Mouse (Mus musculus): ENCODE data around the gene Ccdc130. TPM values are rescaled to one million over a fixed set of nuclear protein-coding genes. Genes with fewer than 3 reads are reported as not detected.

Ccdc130 gene
- total RNA-seq, 2 experiments from 2014 or later = 23.1 to 28.2 TPM

GRCm38 (mm10) chr8:84208381-84209380 lies 61.5 kb downstream of the Ccdc130 start:
- DNase-seq (ENCODE audit: low spot score in 2 of 2) = no peak
- intact Hi-C loops (cut with DNase I) = no loop called here

GRCm38 (mm10) chr8:84207811-84208210 lies 62.4 kb downstream of the Ccdc130 start:
- DNase-seq (ENCODE audit: low spot score in 2 of 2) = no peak
- intact Hi-C loops (cut with DNase I) = no loop called here

Small RNAs within 50 kb of the gene (microRNA-seq; reads per million reads assigned to microRNA genes)
- 6,522 reads per million, percentile 93 among the genes with 10 or more reads in this experiment for gene Mir23a
- gene Mir24-2 = not detected
- 207 reads per million, percentile 63 among the genes with 10 or more reads in this experiment for gene Mir27a
- not detected for gene Mir3074-2

Other genes starting within 250 kb of the Ccdc130 start
- 1 to 10 TPM; 1.7 to 2.7 TPM for gene Palm3, start 248.9 kb downstream of the Ccdc130 start, total RNA-seq (2021)
- under 1 TPM; 0.49 to 0.52 TPM for gene Il27ra, start 227.8 kb downstream of the Ccdc130 start, total RNA-seq (2021)
- gene Rln3, start 225.4 kb downstream of the Ccdc130 start, total RNA-seq (2021) = not detected
- gene Gm10643, start 205.2 kb downstream of the Ccdc130 start, total RNA-seq (2021) = 1 to 10 TPM; 4.1 to 4.4 TPM
- 10 to 100 TPM; 17.9 to 32.4 TPM for gene Rfx1, start 203.5 kb downstream of the Ccdc130 start, total RNA-seq (2021)
- 10 to 100 TPM; 15.7 to 19.8 TPM for gene Dcaf15, start 165.6 kb downstream of the Ccdc130 start, total RNA-seq (2021)
- gene Podnl1, start 144.4 kb downstream of the Ccdc130 start, total RNA-seq (2021) = not detected
- 10 to 100 TPM; 51.1 to 53.6 TPM for gene Cc2d1a, start 122.4 kb downstream of the Ccdc130 start, total RNA-seq (2021)
- 1 to 10 TPM; 1.7 to 2.1 TPM for gene 4930432K21Rik, start 122.4 kb downstream of the Ccdc130 start, total RNA-seq (2021)
- gene Nanos3, start 85.2 kb downstream of the Ccdc130 start, total RNA-seq (2021) = 1 to 10 TPM; 3.7 to 3.9 TPM
- gene Zswim4, start 33.3 kb downstream of the Ccdc130 start, total RNA-seq (2021) = 10 to 100 TPM; 12.5 to 16.9 TPM
- 100 to 1,000 TPM; 113 to 146 TPM for gene D8Ertd738e, start 20.7 kb downstream of the Ccdc130 start, total RNA-seq (2021)
- gene Mri1, start 13.1 kb downstream of the Ccdc130 start, total RNA-seq (2021) = 10 to 100 TPM; 14.4 to 15.9 TPM
- gene Cacna1a, start 118.1 kb upstream of the Ccdc130 start, total RNA-seq (2021) = 100 to 1,000 TPM; 219 to 272 TPM